Mouse (Mus musculus) stomach, embryonic 14.5 days (tissue): Measurements from ENCODE around the gene Atxn2. TPM values are rescaled to one million over a fixed set of nuclear protein-coding genes. Genes with fewer than 3 reads are reported as not detected.

Source experiments
- ATAC-seq: fragments of 200-750 bp; cut with Nextera tagmentation; 2 replicates; pipeline ENCODE4 v1.8.0; 2017; ENCODE audit warnings: low read depth, moderate TSS enrichment; ENCODE audit not compliant: insufficient number of reproducible peaks, insufficient read depth, low FRiP score
- H3K27ac ChIP-seq: fragments of 300-500 bp; sonication (generic); 2 replicates; pipeline ENCODE4 v1.5.1; 2014; ENCODE audit warnings: mild to moderate bottlenecking, low read length, moderate library complexity, mixed read lengths
- H3K27me3 ChIP-seq: fragments of 300-500 bp; sonication (generic); 2 replicates; pipeline ENCODE4 v1.6.1; 2014; ENCODE audit warnings: low read length, control low read depth, mixed read lengths; ENCODE audit not compliant: control insufficient read depth, insufficient read depth
- H3K36me3 ChIP-seq: fragments of 300-500 bp; sonication (generic); 2 replicates; pipeline ENCODE4 v1.6.1; 2014; ENCODE audit warnings: mild to moderate bottlenecking, control low read depth, low read length, moderate library complexity, mixed read lengths; ENCODE audit not compliant: control insufficient read depth, insufficient read depth
- H3K4me1 ChIP-seq: fragments of 300-500 bp; sonication (generic); 2 replicates; pipeline ENCODE4 v1.6.1; 2014; ENCODE audit warnings: low read length, control low read depth, mixed read lengths; ENCODE audit not compliant: control insufficient read depth, insufficient read depth
- H3K4me2 ChIP-seq: fragments of 300-500 bp; sonication (generic); replicated peaks from 2 replicates; pipeline ENCODE4 v1.6.1; 2014; ENCODE audit warnings: low read depth, low read length, control low read depth
- H3K4me3 ChIP-seq: fragments of 300-500 bp; sonication (generic); 2 replicates; pipeline ENCODE4 v1.5.1; 2014; ENCODE audit warnings: low read depth, low read length, control low read depth
- H3K9ac ChIP-seq: fragments of 300-500 bp; sonication (generic); replicated peaks from 2 replicates; pipeline ENCODE4 v1.6.1; 2014; ENCODE audit warnings: low read depth, mild to moderate bottlenecking, control low read depth, low read length, moderate library complexity, mixed read lengths
- H3K9me3 ChIP-seq: fragments of 300-500 bp; sonication (generic); 2 replicates; pipeline ENCODE4 v1.6.1; 2016; ENCODE audit warnings: low read depth, low read length, control low read depth; ENCODE audit not compliant: control insufficient read depth
- WGBS: fragments of 180-500 bp; shearing (Covaris S2); extraction: QIAGEN DNeasy Blood & Tissue Kit; methylation state at CpG from one replicate; pipeline ENCODE4 v1.1.7; 2014; 5-methylcytosine and 5-hydroxymethylcytosine counted together
- polyA plus RNA-seq: library from polyadenylated mRNA; unstranded; fragments of >200 nt; fragmentation: Nextera tagmentation; extraction: Ambion mirVana; gene quantifications from 2 replicates; pipeline ENCODE4 v1.2.1, GENCODE M21; 2014

Gene Atxn2
- 71.9 and 78.4 TPM in 2 replicates for polyA plus RNA-seq

DNA sequence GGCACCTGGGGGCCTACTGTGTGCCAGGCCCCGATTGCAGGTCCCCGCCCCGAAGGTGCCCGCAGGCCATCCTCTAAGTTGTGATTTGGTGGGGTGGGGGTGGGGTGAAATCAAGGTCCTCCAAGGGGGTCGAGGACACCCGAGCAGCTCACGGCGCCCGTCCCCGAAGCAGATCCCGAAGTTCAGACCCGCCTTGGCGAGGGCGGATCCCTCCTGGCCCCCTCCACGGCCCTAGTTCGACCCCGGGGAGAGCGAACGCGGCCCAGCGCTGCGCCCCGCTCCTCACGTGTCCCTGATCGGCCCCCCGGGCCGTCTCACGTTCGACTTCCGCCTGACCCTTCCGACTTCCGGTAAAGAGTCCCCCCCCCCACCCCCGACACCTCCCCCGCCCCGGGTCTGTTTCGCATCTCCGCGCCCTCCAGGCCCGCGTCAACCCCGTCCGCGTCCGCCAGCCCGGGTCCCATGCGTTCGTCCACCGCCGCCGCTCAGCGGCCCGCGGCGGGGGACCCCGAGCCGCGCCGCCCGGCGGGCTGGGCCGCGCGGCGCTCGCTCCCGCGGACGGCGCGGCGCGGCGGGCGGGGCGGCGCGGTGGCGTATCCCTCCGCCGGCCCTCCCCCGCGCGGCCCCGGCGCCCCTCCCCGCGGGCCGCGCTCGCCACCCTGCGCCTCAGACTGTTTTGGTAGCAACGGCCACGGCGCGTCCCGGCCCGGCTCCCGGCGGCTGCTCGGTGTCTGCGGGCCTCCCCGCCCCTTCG is at the start of gene Atxn2:
Gene Atxn2, plus strand, starts transcription at position 164 of the 754 bp plus-strand sequence.
- peak; percentile 81 for ATAC-seq
- Histone ChIP-seq H3K36me3 (no peaks in the 10 kb centered on the region), H3K9ac (peak within 1 kb of the TSS; percentile 89), H3K9me3 (no peaks in the 10 kb centered on the region), H3K27me3 (no peaks in the 10 kb centered on the region), H3K4me3 (peak within 1 kb of the TSS; percentile 99), H3K4me2 (peak within 1 kb of the TSS; percentile 80), H3K4me1 (peaks cover 25% of the 10 kb centered on the region), H3K27ac (peak within 1 kb of the TSS; percentile 93)
- under 1% methylated on average over 58 of the region's 103 CpGs for WGBS

DNA sequence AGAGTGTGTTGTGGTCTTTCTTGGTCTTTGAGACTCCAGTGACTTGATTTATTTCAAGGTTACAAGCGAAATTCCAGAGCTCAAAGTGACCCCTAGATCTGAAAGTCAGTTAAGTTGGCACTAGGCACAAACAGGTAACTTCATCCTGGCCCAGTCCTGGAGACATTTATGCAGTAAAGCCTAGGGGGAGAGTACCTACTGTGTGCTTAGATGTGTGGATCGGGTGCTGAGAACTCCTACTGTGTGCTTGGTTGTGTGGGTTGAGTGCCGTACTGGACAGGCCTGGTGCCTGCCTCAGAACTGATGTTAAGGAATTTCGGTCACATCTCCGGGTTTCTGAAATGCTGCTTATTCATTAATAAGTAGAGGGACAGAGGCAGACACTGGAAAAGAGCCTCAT is 49.6 kb upstream of the Atxn2 start:
- Histone ChIP-seq H3K4me2 (peak overlapping the region; percentile 86), H3K36me3 (peaks cover 18% of the 10 kb centered on the region), H3K9me3 (no peaks in the 10 kb centered on the region), H3K4me1 (peaks cover 12% of the 10 kb centered on the region; the same call in 1 of the 2 replicates), H3K9ac (peak overlapping the region; percentile 84), H3K27me3 (no peaks in the 10 kb centered on the region), H3K4me3 (peak overlapping the region; percentile 98), H3K27ac (no peak overlapping the region)
- ATAC-seq = no peak
- WGBS = 81% methylated on average over 5 of the region's 5 CpGs

DNA sequence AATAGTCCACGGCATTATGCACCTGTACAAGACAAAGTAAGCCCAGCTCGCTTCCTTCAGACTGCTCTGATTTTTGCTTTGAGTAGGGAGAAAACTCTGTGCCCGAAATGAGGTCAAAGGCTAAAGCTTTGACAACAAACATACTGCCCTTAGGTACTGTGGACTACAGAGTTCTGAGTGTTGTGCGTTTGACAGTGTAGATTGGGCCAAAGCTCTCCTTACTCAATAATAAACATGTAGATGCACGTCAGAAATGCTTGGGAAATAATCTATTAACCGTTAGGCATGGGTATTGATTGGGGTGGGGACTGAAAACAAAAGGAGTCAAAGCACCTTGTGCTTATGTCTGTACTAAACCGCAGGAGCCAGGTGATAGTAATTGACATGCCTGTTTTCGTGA is 47.7 kb upstream of the Atxn2 start:
- peaks cover 12% of the 10 kb centered on the region; the same call in 1 of the 2 replicates for H3K4me1 ChIP-seq
- H3K27ac ChIP-seq = no peak overlapping the region
- no peak for ATAC-seq
- no peaks in the 10 kb centered on the region for H3K9me3 ChIP-seq
- H3K27me3 ChIP-seq = no peaks in the 10 kb centered on the region
- 78% methylated on average over 8 of the region's 8 CpGs for WGBS
- H3K4me3 ChIP-seq = no peak overlapping the region
- H3K4me2 ChIP-seq = no peak overlapping the region
- peaks cover 29% of the 10 kb centered on the region for H3K36me3 ChIP-seq
- no peak overlapping the region for H3K9ac ChIP-seq

DNA sequence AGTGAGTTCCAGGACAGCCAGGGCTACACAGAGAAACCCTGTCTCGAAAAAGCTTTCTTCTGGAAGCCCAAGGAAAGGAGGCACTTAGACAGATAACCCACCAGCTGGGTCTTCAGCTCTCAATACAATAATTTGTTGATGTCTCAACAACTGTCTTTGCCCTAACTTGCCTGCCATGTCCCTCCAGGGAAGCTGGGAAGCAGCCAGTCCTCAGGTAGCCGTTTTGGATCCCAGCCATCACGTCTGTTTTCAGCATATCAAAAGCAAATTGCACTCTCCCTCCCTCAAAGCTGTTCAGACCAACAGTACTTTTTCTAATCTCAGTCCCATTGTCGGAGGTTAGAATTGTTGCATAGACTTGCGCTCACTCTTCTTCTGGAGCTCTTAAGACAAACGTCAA is 47.1 kb upstream of the Atxn2 start:
- no peak overlapping the region for H3K4me3 ChIP-seq
- peaks cover 29% of the 10 kb centered on the region for H3K36me3 ChIP-seq

DNA sequence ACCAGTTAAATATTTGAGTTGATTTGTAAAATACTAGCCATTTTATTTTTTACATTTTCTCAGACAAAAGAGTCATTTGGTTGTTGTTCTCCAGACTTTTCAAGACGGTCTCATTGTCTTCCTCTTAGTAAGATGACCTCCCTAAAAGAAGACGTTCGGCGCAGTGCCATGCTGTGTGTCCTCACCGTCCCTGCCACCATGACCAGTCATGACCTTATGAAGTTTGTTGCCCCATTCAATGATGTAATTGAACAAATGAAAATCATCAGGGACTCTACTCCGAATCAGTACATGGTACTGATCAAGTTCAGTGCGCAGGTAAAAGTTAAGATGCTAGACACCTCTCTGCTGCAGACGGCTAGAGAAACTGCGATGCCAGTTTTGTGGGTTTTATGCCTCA is 46.2 kb upstream of the Atxn2 start:
- Histone ChIP-seq H3K36me3 (peaks cover 29% of the 10 kb centered on the region), H3K4me1 (peaks cover 10% of the 10 kb centered on the region; the same call in 1 of the 2 replicates), H3K27ac (no peak overlapping the region), H3K9me3 (no peaks in the 10 kb centered on the region), H3K27me3 (no peaks in the 10 kb centered on the region), H3K4me3 (no peak overlapping the region), H3K4me2 (no peak overlapping the region), H3K9ac (no peak overlapping the region)
- no peak for ATAC-seq
- WGBS = 93% methylated on average over 9 of the region's 9 CpGs

More for the DNA sequence above, 47.1 kb upstream of the Atxn2 start:
- H3K27ac ChIP-seq = no peak overlapping the region
- WGBS = 87% methylated on average over 6 of the region's 6 CpGs
- H3K4me2 ChIP-seq = no peak overlapping the region
- no peaks in the 10 kb centered on the region for H3K27me3 ChIP-seq
- no peak for ATAC-seq
- H3K9ac ChIP-seq = no peak overlapping the region
- no peaks in the 10 kb centered on the region for H3K9me3 ChIP-seq
- peaks cover 12% of the 10 kb centered on the region; the same call in 1 of the 2 replicates for H3K4me1 ChIP-seq

DNA sequence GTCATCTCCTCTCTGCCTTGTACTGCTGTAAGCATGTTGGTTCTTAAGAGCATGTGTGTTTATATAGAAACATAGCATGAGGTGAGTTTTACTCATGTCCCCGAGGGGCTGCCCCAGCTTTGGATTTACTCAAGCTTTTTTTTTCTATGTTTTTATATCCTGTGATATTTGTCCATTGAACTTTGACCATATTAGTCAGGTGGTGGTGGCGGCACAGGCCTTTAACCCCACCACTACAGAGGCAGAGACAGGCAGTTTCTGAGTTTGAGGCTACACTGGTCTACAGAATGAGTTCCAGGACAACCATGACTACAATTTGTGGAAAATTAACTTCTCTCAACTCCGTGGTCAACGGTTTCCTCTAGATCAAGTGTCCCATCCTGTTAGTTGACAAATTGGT is 44.1 kb upstream of the Atxn2 start:
- no peak overlapping the region for H3K9ac ChIP-seq
- H3K4me2 ChIP-seq = no peak overlapping the region
- no peaks in the 10 kb centered on the region for H3K9me3 ChIP-seq
- H3K27me3 ChIP-seq = no peaks in the 10 kb centered on the region
- H3K4me3 ChIP-seq = no peak overlapping the region
- 86% methylated on average over 4 of the region's 4 CpGs for WGBS
- H3K4me1 ChIP-seq = peaks cover under 1% of the 10 kb centered on the region; the same call in 1 of the 2 replicates
- H3K36me3 ChIP-seq = peaks cover 35% of the 10 kb centered on the region
- no peak overlapping the region for H3K27ac ChIP-seq
- no peak for ATAC-seq

DNA sequence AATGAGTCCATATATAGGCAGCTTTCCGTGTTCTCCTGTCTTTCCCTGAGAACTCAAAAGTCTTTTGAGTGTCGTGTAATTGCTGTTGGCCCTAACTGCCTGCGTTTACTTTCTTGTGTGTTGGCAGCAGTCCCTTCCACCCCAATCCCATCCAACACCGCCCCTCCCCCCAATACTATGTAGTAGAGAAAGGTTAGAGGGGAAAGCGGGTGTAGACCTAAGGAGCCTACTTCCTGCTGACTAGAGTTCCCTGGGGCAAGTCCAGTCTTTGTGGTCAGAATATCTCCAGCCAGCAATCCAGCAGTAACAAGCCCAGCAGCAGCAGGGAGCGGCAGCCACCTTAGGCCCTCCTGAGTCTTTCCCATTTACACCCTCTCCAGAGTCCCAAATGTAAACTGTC is 42.7 kb upstream of the Atxn2 start:
- H3K4me2 ChIP-seq = no peak overlapping the region
- H3K4me1 ChIP-seq = no peaks in the 10 kb centered on the region
- WGBS = 62% methylated on average over 6 of the region's 6 CpGs
- H3K9ac ChIP-seq = no peak overlapping the region
- no peaks in the 10 kb centered on the region for H3K9me3 ChIP-seq
- H3K36me3 ChIP-seq = peaks cover 33% of the 10 kb centered on the region
- no peak for ATAC-seq
- H3K4me3 ChIP-seq = no peak overlapping the region
- H3K27ac ChIP-seq = no peak overlapping the region
- H3K27me3 ChIP-seq = no peaks in the 10 kb centered on the region

DNA sequence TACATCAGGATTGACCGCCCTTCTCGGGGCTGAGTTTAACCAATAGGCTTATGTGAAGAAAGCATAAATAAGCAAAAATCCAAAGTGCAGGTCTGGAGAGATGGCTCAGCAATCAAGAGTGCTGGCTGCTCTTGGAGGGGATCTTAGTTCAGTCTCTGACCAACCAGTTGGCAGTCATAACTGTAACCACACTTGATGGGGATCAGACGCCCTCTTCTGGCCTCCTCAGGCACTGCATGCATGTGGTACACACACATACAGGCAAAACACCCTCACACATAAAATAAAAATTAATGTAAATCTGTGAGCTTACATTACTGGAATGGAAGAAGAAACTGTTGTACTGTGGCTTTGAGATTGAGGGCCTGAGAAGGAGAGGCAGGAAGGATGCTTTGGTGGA is 40.7 kb upstream of the Atxn2 start:
- H3K4me2 ChIP-seq = no peak overlapping the region
- H3K4me3 ChIP-seq = no peak overlapping the region
- H3K36me3 ChIP-seq = peaks cover 36% of the 10 kb centered on the region
- H3K4me1 ChIP-seq = no peaks in the 10 kb centered on the region
- H3K9ac ChIP-seq = no peak overlapping the region
- WGBS = 73% methylated on average over 3 of the region's 3 CpGs
- no peak overlapping the region for H3K27ac ChIP-seq
- no peak for ATAC-seq
- no peaks in the 10 kb centered on the region for H3K27me3 ChIP-seq
- no peaks in the 10 kb centered on the region for H3K9me3 ChIP-seq
